16 mouse cellular contexts compared by ENCODE assay signal in the genomic region with DNA sequence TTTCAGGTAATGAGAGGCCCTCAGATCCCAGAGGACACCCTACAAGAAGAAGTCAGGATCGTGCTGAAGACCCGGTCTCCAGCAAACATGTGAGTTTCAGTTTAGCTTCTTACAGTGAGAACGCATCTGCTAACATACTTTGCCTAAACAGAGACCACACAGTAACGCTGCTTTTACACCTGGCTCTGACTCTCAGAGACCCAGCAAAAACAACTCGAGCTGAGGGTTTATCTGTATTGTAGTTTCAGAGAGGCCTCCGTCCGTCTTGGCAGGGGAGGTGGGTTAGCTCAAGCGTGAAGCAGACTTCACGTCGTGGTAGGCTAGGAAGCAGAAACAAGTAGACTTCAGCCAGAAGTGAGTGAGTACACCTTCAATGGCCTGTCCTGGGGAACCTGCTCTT. TPM values are rescaled to one million over a fixed set of nuclear protein-coding genes. Genes with fewer than 3 reads are reported as not detected.
A peak's percentile ranks its signal among the peaks of the same experiment; 100 is the strongest.
DNase-seq lines count a peak whose midpoint lies in the region; ATAC-seq lines count a peak whose summit lies in the region.
"Had no signal": no experiment of that assay in that cellular context is flagged by ENCODE, and none has a peak within 500 bp of the region (broad histone marks: within the 10 kb centered on the region; RNA-seq: fewer than 3 reads in every experiment).

No protein-coding gene starts in this region.

- H3K4me1 ChIP-seq in heart, embryonic 10.5 days: peaks cover 21% of the 10 kb centered on the region
- peaks cover 10% of the 10 kb centered on the region for H3K4me1 ChIP-seq in heart, embryonic 12.5 days (replicated peaks)
- peaks cover 32% of the 10 kb centered on the region for H3K4me1 ChIP-seq in midbrain, embryonic 13.5 days (replicated peaks)
- peaks cover 25% of the 10 kb centered on the region for H3K4me1 ChIP-seq in midbrain, embryonic 10.5 days
- peaks cover 35% of the 10 kb centered on the region for H3K4me1 ChIP-seq in limb, embryonic 12.5 days (replicated peaks)

- no peak overlapping the region for H3K9ac ChIP-seq in heart, embryonic 12.5 days
- no peak overlapping the region for H3K9ac ChIP-seq in midbrain, embryonic 13.5 days (replicated peaks)
- no peak overlapping the region for H3K9ac ChIP-seq in limb, embryonic 12.5 days (replicated peaks)
- H3K9ac ChIP-seq: forebrain, postnatal 0 days; heart, embryonic 13.5 days; hindbrain, embryonic 13.5 days; limb, embryonic 15.5 days; liver, embryonic 15.5 days; stomach, embryonic 15.5 days had no signal

- H3K4me3 ChIP-seq in heart, embryonic 10.5 days: no peak overlapping the region
- no peak overlapping the region for H3K4me3 ChIP-seq in heart, embryonic 12.5 days
- no peak overlapping the region for H3K4me3 ChIP-seq in midbrain, embryonic 13.5 days (replicated peaks)
- no peak overlapping the region for H3K4me3 ChIP-seq in midbrain, embryonic 10.5 days
- no peak overlapping the region for H3K4me3 ChIP-seq in limb, embryonic 12.5 days (replicated peaks)
- H3K4me3 ChIP-seq: erythroblast, embryonic 14.5 days; heart, embryonic 13.5 days; hindbrain, embryonic 13.5 days; limb, embryonic 15.5 days; liver, embryonic 15.5 days; stomach, embryonic 15.5 days had no signal

- no peaks in the 10 kb centered on the region for H3K36me3 ChIP-seq in heart, embryonic 10.5 days
- H3K36me3 ChIP-seq in heart, embryonic 12.5 days: no peaks in the 10 kb centered on the region
- H3K36me3 ChIP-seq in midbrain, embryonic 13.5 days: no peaks in the 10 kb centered on the region
- H3K36me3 ChIP-seq in midbrain, embryonic 10.5 days: no peaks in the 10 kb centered on the region
- H3K36me3 ChIP-seq in limb, embryonic 12.5 days: no peaks in the 10 kb centered on the region
- H3K36me3 ChIP-seq: heart, embryonic 13.5 days; hindbrain, embryonic 13.5 days; limb, embryonic 15.5 days; liver, embryonic 15.5 days; stomach, embryonic 15.5 days had no signal

- H3K9me3 ChIP-seq in heart, embryonic 10.5 days: no peaks in the 10 kb centered on the region
- H3K9me3 ChIP-seq in heart, embryonic 12.5 days (replicated peaks): no peaks in the 10 kb centered on the region
- H3K9me3 ChIP-seq in midbrain, embryonic 13.5 days: no peaks in the 10 kb centered on the region
- H3K9me3 ChIP-seq in midbrain, embryonic 10.5 days (replicated peaks): no peaks in the 10 kb centered on the region
- H3K9me3 ChIP-seq in limb, embryonic 12.5 days: no peaks in the 10 kb centered on the region
- H3K9me3 ChIP-seq: heart, embryonic 13.5 days; hindbrain, embryonic 13.5 days; limb, embryonic 15.5 days; liver, embryonic 15.5 days; stomach, embryonic 15.5 days had no signal

- no peak for ATAC-seq in heart, embryonic 12.5 days (ENCODE audit: insufficient number of reproducible peaks, low FRiP score)
- ATAC-seq in midbrain, embryonic 13.5 days: 0 out of 2 replicates have a peak, but pooled peaks have one; percentile 5
- no peak for ATAC-seq in limb, embryonic 12.5 days (ENCODE audit: insufficient number of reproducible peaks, insufficient read depth, low FRiP score, low TSS enrichment, low read depth)

- WGBS in heart, embryonic 10.5 days: 86% methylated on average over 10 of the region's 10 CpGs
- 77% methylated on average over 10 of the region's 10 CpGs for WGBS in heart, embryonic 12.5 days
- 60% methylated on average over 10 of the region's 10 CpGs for WGBS in midbrain, embryonic 13.5 days
- 78% methylated on average over 10 of the region's 10 CpGs for WGBS in midbrain, embryonic 10.5 days
- 45% methylated on average over 10 of the region's 10 CpGs for WGBS in limb, embryonic 12.5 days

- peak; percentile 68 for DNase-seq in heart, embryonic 10.5 days (ENCODE audit: low spot score)
- no peak for DNase-seq in midbrain, embryonic 10.5 days (ENCODE audit: low spot score)
- peak; percentile 58 to 59 for DNase-seq in B cell, adult 2 months
- DNase-seq in layer of hippocampus, adult 11-12 months (ENCODE audit: low spot score): no peak
- no peak for DNase-seq in urinary bladder, postnatal 4 days (ENCODE audit: low spot score in 2 of 2)
- DNase-seq: cerebellum, adult 8-10 months had no signal

- no peak overlapping the region for H3K4me2 ChIP-seq in heart, embryonic 12.5 days
- H3K4me2 ChIP-seq in midbrain, embryonic 13.5 days (replicated peaks): no peak overlapping the region
- peak overlapping the region; percentile 44; the same call in 1 of the 2 replicates for H3K4me2 ChIP-seq in limb, embryonic 12.5 days
- H3K4me2 ChIP-seq: heart, embryonic 13.5 days; limb, embryonic 15.5 days; liver, embryonic 15.5 days; stomach, embryonic 15.5 days had no signal

- H3K27ac ChIP-seq in heart, embryonic 10.5 days: no peak overlapping the region
- H3K27ac ChIP-seq in heart, embryonic 12.5 days (ENCODE audit: poor library complexity, severe bottlenecking): no peak overlapping the region
- H3K27ac ChIP-seq in midbrain, embryonic 13.5 days: peak overlapping the region; percentile 22; the same call in 1 of the 2 replicates
- no peak overlapping the region for H3K27ac ChIP-seq in midbrain, embryonic 10.5 days (replicated peaks)
- no peak overlapping the region for H3K27ac ChIP-seq in limb, embryonic 12.5 days
- H3K27ac ChIP-seq: heart, embryonic 13.5 days; limb, embryonic 15.5 days; liver, embryonic 15.5 days; stomach, embryonic 15.5 days had no signal

- no peaks in the 10 kb centered on the region for H3K27me3 ChIP-seq in heart, embryonic 10.5 days (ENCODE audit: insufficient read depth, poor library complexity, severe bottlenecking)
- H3K27me3 ChIP-seq in heart, embryonic 12.5 days (replicated peaks): no peaks in the 10 kb centered on the region
- H3K27me3 ChIP-seq in midbrain, embryonic 13.5 days: no peaks in the 10 kb centered on the region
- H3K27me3 ChIP-seq in midbrain, embryonic 10.5 days (ENCODE audit: low read depth, poor library complexity, severe bottlenecking): no peaks in the 10 kb centered on the region
- no peaks in the 10 kb centered on the region for H3K27me3 ChIP-seq in limb, embryonic 12.5 days
- H3K27me3 ChIP-seq: heart, embryonic 13.5 days; hindbrain, embryonic 13.5 days; limb, embryonic 15.5 days; liver, embryonic 15.5 days; stomach, embryonic 15.5 days had no signal

RNA-seq across cellular contexts. Expression of a gene that starts 30.2 kb away (rescaled TPM):
- polyA plus RNA-seq in heart, embryonic 10.5 days (2016; fragmentation: Nextera tagmentation; extraction: Ambion mirVana): 3.2 and 4.6 TPM in 2 replicates
- 3.5 and 3.7 TPM in 2 replicates for polyA plus RNA-seq in heart, embryonic 12.5 days (2016; fragmentation: Nextera tagmentation; extraction: Ambion mirVana)
- polyA plus RNA-seq in midbrain, embryonic 13.5 days (2015; fragmentation: Nextera tagmentation; extraction: Ambion mirVana): 8.2 and 9.6 TPM in 2 replicates
- polyA plus RNA-seq in midbrain, embryonic 10.5 days (2016; fragmentation: Nextera tagmentation; extraction: Ambion mirVana): 4.3 and 4.4 TPM in 2 replicates
- polyA plus RNA-seq in limb, embryonic 12.5 days (2016; fragmentation: Nextera tagmentation; extraction: Ambion mirVana): 5.5 TPM in 2 replicates
- polyA plus RNA-seq: erythroblast, embryonic 14.5 days had no signal

RNA-seq across cellular contexts. Expression of a gene that starts 30.4 kb away (rescaled TPM):
- polyA plus RNA-seq in heart, embryonic 10.5 days (2016; fragmentation: Nextera tagmentation; extraction: Ambion mirVana): 2.3 and 2.4 TPM in 2 replicates
- polyA plus RNA-seq in heart, embryonic 12.5 days (2016; fragmentation: Nextera tagmentation; extraction: Ambion mirVana): 2.4 and 3.1 TPM in 2 replicates
- polyA plus RNA-seq in midbrain, embryonic 13.5 days (2015; fragmentation: Nextera tagmentation; extraction: Ambion mirVana): 4.0 and 4.7 TPM in 2 replicates
- polyA plus RNA-seq in midbrain, embryonic 10.5 days (2016; fragmentation: Nextera tagmentation; extraction: Ambion mirVana): 4.6 and 4.9 TPM in 2 replicates
- 2.5 and 3.3 TPM in 2 replicates for polyA plus RNA-seq in limb, embryonic 12.5 days (2016; fragmentation: Nextera tagmentation; extraction: Ambion mirVana)

Comparison
In these comparisons a context has a peak if more than half of its experiments do, and no peak if none do; other contexts are left out.
1. DNase-seq: peak in heart, embryonic 10.5 days (single experiment) and B cell, adult 2 months (2 of 2); none in midbrain, embryonic 10.5 days (single experiment), layer of hippocampus, adult 11-12 months (single experiment) and urinary bladder, postnatal 4 days (0 of 2).